Mouse (Mus musculus) kidney, postnatal 10 days (tissue): ENCODE measurements around the gene Vars2.

Experiments
- DNase-seq: peaks from one replicate; pipeline ENCODE4 v3.0.0; 2021; ENCODE audit warnings: mixed read lengths

Gene Vars2

DNA sequence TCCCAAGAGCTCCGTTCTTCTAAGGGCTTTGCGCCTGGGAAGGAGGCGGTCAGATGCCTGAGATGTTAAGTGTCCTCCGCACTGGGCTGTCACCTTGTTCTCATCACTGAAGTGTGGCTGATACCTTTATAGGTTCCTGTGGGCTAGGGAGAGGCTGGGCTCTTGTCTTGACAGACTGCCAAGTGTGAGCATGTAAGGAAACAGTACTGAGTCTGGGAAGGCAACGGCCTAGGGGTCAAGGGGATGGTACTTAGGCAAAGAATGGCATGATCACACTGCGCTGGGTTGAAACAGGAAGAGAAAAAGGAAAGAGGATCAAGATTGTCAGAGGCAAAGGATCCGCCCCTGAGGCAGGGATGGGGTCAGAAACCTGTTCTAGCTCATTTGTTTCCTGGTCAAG lies 40.9 kb downstream of the Vars2 start, which contains the start of gene Gm9573:
Gene Gm9573, minus strand, starts transcription at position 101 of the 400 bp plus-strand sequence.
- no peak for DNase-seq

- DNase-seq = no peak
Observed at GRCm38 (mm10) chr17:35617127-35617526, 50.3 kb downstream of the Vars2 start.
